Mouse (Mus musculus) heart, adult 9 months (tissue): ENCODE data around the gene Zfp65.
"Not testable (repeated sequence)": the region's sequence is repeated elsewhere in the genome, so short reads cannot be mapped to it uniquely, and the experiment has no call there.

Experiments
- DNase-seq, 2 experiments: peaks; one replicate each; pipeline ENCODE4 v3.0.0; 2022; ENCODE audit warnings: low spot score in 2 of 2

The Zfp65 gene

GRCm38 (mm10) chr13:67728641-67729318 is at the start of gene Zfp65:
Zfp65 (minus strand) TSS chr13:67729173.
- peak; percentile 65 for DNase-seq

- DNase-seq, result no peak
Observed at GRCm38 (mm10) chr13:67763031-67763768, 34.2 kb upstream of the Zfp65 start.

- DNase-seq, result no peak
Observed at GRCm38 (mm10) chr13:67759966-67760365, 31.0 kb upstream of the Zfp65 start.

- DNase-seq, result no peak
Observed at GRCm38 (mm10) chr13:67755761-67756160, 26.8 kb upstream of the Zfp65 start.

- peak; percentile 53 to 60 for DNase-seq
Observed at GRCm38 (mm10) chr13:67754333-67755306, 25.6 kb upstream of the Zfp65 start, which contains the start of gene Zfp85. Zfp85 (minus strand) TSS chr13:67755228.

GRCm38 (mm10) chr13:67743896-67744295 is 14.9 kb upstream of the Zfp65 start:
- DNase-seq, result no peak

GRCm38 (mm10) chr13:67742941-67743340 is 14.0 kb upstream of the Zfp65 start:
- DNase-seq, result no peak

- not testable (repeated sequence) for DNase-seq
Observed at GRCm38 (mm10) chr13:67734391-67734790, 5.4 kb upstream of the Zfp65 start.

GRCm38 (mm10) chr13:67729441-67729840 is 468 bp upstream of the Zfp65 start:
- DNase-seq, result peak in 1 of 2 experiments; percentile 8

- no peak for DNase-seq
Observed at GRCm38 (mm10) chr13:67728106-67728505, 867 bp downstream of the Zfp65 start.

- not testable (repeated sequence) for DNase-seq
Observed at GRCm38 (mm10) chr13:67725331-67725730, 3.6 kb downstream of the Zfp65 start.

GRCm38 (mm10) chr13:67723848-67724479 is 5.0 kb downstream of the Zfp65 start:
- DNase-seq, result peak; percentile 86 to 90

GRCm38 (mm10) chr13:67686971-67687370 is 42.0 kb downstream of the Zfp65 start, which contains the start of gene Zfp738:
Zfp738 (minus strand) TSS chr13:67687071.
- DNase-seq, result no peak

GRCm38 (mm10) chr13:67683841-67684240 is 45.1 kb downstream of the Zfp65 start:
- DNase-seq, result not testable (repeated sequence)

GRCm38 (mm10) chr13:67682959-67683735 is 45.8 kb downstream of the Zfp65 start:
- peak; percentile 84 to 88 for DNase-seq

GRCm38 (mm10) chr13:67674902-67675301 is 54.1 kb downstream of the Zfp65 start:
- DNase-seq, result no peak
